Mouse (Mus musculus) gastrocnemius, adult 18-20 months (tissue): ENCODE results near the gene Tmem210. TPM values are rescaled to one million over a fixed set of nuclear protein-coding genes. Genes with fewer than 3 reads are reported as not detected.

ENCODE experiments used
- DNase-seq: peaks from one replicate; pipeline ENCODE4 v3.0.0; 2021; ENCODE audit warnings: low spot score
- total RNA-seq, 2 experiments: library from RNA; stranded (reverse); gene quantifications; 2 replicates each; pipeline ENCODE4 v1.2.3; 2021

The Tmem210 gene
- total RNA-seq, 2 experiments from 2014 or later, result not detected

DNA sequence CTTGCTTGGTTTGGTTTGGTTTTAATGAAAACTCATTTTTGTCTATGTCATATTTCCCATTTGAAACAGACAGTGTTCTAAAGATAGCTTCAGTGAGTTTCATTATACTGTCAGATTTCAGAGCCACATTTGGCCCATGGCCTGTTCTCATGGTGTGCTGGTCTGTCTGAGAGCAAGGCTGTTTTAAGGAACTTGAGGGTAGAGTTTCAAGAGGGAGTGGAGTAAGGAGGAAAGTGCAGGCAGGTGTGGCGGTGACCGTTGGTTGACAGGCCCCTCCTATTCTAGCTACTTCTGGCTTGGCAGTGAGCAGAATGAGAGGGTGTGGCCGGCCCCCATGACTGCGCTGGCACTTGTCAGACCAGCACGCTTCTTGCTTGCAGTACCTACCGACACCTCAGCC, 50.4 kb downstream of the Tmem210 start:
- DNase-seq, result no peak

Other genes starting within 250 kb of the Tmem210 start
- gene Nsmf, start 233.8 kb upstream of the Tmem210 start, total RNA-seq, result 10 to 100 TPM in 1 of 2 experiments, 1 to 10 TPM in 1; 8.8 to 10.5 TPM
- gene Entpd8, start 207.8 kb upstream of the Tmem210 start, total RNA-seq, result not detected
- gene Noxa1, start 193.0 kb upstream of the Tmem210 start, total RNA-seq, result not detected
- 1 to 10 TPM; 3.4 to 8.6 TPM for gene Nrarp, start 107.4 kb upstream of the Tmem210 start, total RNA-seq
- 1 to 10 TPM in 1 of 2 experiments, under 1 TPM in 1; 0.84 to 1.2 TPM for gene Tor4a, start 91.3 kb upstream of the Tmem210 start, total RNA-seq
- 10 to 100 TPM; 18.8 to 21.3 TPM for gene Nelfb, start 76.7 kb upstream of the Tmem210 start, total RNA-seq
- gene Stpg3, start 73.5 kb upstream of the Tmem210 start, total RNA-seq, result not detected
- not detected for gene Fam166a, start 69.4 kb upstream of the Tmem210 start, total RNA-seq
- gene Tubb4b, start 63.4 kb upstream of the Tmem210 start, total RNA-seq, result 100 to 1,000 TPM; 224 to 228 TPM
- gene Slc34a3, start 53.8 kb upstream of the Tmem210 start, total RNA-seq, result not detected
- not detected for gene Rnf224, start 51.4 kb upstream of the Tmem210 start, total RNA-seq
- under 1 TPM; 0.50 to 0.74 TPM for gene Rnf208, start 45.9 kb upstream of the Tmem210 start, total RNA-seq
- gene Cysrt1, start 45.7 kb upstream of the Tmem210 start, total RNA-seq, result not detected
- gene AL732309.1, start 41.3 kb upstream of the Tmem210 start, total RNA-seq, result 1 to 10 TPM; 1.3 to 1.4 TPM
- 10 to 100 TPM; 12.0 to 12.1 TPM for gene Tmem203, start 32.7 kb upstream of the Tmem210 start, total RNA-seq
- gene Tprn, start 25.5 kb upstream of the Tmem210 start, total RNA-seq, result 1 to 10 TPM; 2.9 to 3.8 TPM
- 10 to 100 TPM; 27.9 to 30.9 TPM for gene Ssna1, start 15.7 kb upstream of the Tmem210 start, total RNA-seq
- 10 to 100 TPM; 27.6 to 30.4 TPM for gene Anapc2, start 15.7 kb upstream of the Tmem210 start, total RNA-seq
- gene Lrrc26, start 1.8 kb downstream of the Tmem210 start, total RNA-seq, result not detected
- gene Grin1, start 31.0 kb downstream of the Tmem210 start, total RNA-seq, result not detected
- 10 to 100 TPM; 14.0 to 15.2 TPM for gene Man1b1, start 44.2 kb downstream of the Tmem210 start, total RNA-seq
- gene Dpp7, start 68.2 kb downstream of the Tmem210 start, total RNA-seq, result 10 to 100 TPM; 15.2 to 17.9 TPM
- gene Uap1l1, start 77.5 kb downstream of the Tmem210 start, total RNA-seq, result 1 to 10 TPM; 3.8 to 5.7 TPM
- gene Sapcd2, start 84.2 kb downstream of the Tmem210 start, total RNA-seq, result not detected
- gene Entpd2, start 107.7 kb downstream of the Tmem210 start, total RNA-seq, result 1 to 10 TPM; 6.2 to 8.3 TPM
- gene Npdc1, start 111.2 kb downstream of the Tmem210 start, total RNA-seq, result 10 to 100 TPM; 15.8 to 19.0 TPM
- not detected for gene Fut7, start 135.1 kb downstream of the Tmem210 start, total RNA-seq
- gene Abca2, start 140.6 kb downstream of the Tmem210 start, total RNA-seq, result 10 to 100 TPM; 14.1 to 15.5 TPM
- 1 to 10 TPM in 1 of 2 experiments, under 1 TPM in 1; 0.39 to 1.0 TPM for gene Clic3, start 168.7 kb downstream of the Tmem210 start, total RNA-seq
- gene Paxx, start 172.9 kb downstream of the Tmem210 start, total RNA-seq, result 10 to 100 TPM; 13.7 to 15.1 TPM
- not detected for gene Ptgds, start 181.9 kb downstream of the Tmem210 start, total RNA-seq
- gene Lcn12, start 205.8 kb downstream of the Tmem210 start, total RNA-seq, result not detected
- gene Fbxw5, start 212.6 kb downstream of the Tmem210 start, total RNA-seq, result 10 to 100 TPM; 81.5 to 84.3 TPM
- 1 to 10 TPM; 2.0 to 2.1 TPM for gene C8g, start 213.6 kb downstream of the Tmem210 start, total RNA-seq